Mouse (Mus musculus) heart, adult 8-10 months (tissue): ENCODE results near the gene Lrrc51. TPM values are rescaled to one million over a fixed set of nuclear protein-coding genes. Genes with fewer than 3 reads are reported as not detected.
"Not testable (repeated sequence)": the region's sequence is repeated elsewhere in the genome, so short reads cannot be mapped to it uniquely, and the experiment has no call there.

ENCODE experiments used
- DNase-seq: peaks from one replicate; pipeline ENCODE4 v3.0.0; 2022; ENCODE audit warnings: low spot score
- total RNA-seq, 4 experiments: library from RNA; stranded (reverse); gene quantifications; 2 replicates each; pipeline ENCODE4 v1.2.4; 2022

The Lrrc51 gene
- total RNA-seq, 4 experiments from 2014 or later = 4.3 to 6.2 (median 5.4) TPM

- no peak for DNase-seq
Measured at GRCm38 (mm10) chr7:101938348-101938747, 4.7 kb upstream of the Lrrc51 start.

- no peak for DNase-seq
Measured at GRCm38 (mm10) chr7:101937569-101937968, 3.9 kb upstream of the Lrrc51 start.

- no peak for DNase-seq
Measured at GRCm38 (mm10) chr7:101936996-101937395, 3.3 kb upstream of the Lrrc51 start.

- no peak for DNase-seq
Measured at GRCm38 (mm10) chr7:101935957-101936356, 2.3 kb upstream of the Lrrc51 start.

GRCm38 (mm10) chr7:101933300-101933699 lies 395 bp downstream of the Lrrc51 start:
- no peak for DNase-seq

- DNase-seq = no peak
Measured at GRCm38 (mm10) chr7:101932551-101932950, 1.1 kb downstream of the Lrrc51 start.

- no peak for DNase-seq
Measured at GRCm38 (mm10) chr7:101928093-101928492, 5.6 kb downstream of the Lrrc51 start.

GRCm38 (mm10) chr7:101925892-101926291 lies 7.8 kb downstream of the Lrrc51 start:
- not testable (repeated sequence) for DNase-seq

- DNase-seq = peak; percentile 47
Measured at GRCm38 (mm10) chr7:101918071-101918470, 15.6 kb downstream of the Lrrc51 start.

GRCm38 (mm10) chr7:101911982-101912381 lies 21.7 kb downstream of the Lrrc51 start:
- DNase-seq = no peak

- no peak for DNase-seq
Measured at GRCm38 (mm10) chr7:101910138-101910537, 23.6 kb downstream of the Lrrc51 start.

GRCm38 (mm10) chr7:101908367-101908766 lies 25.3 kb downstream of the Lrrc51 start:
- peak; percentile 47 for DNase-seq

GRCm38 (mm10) chr7:101906696-101907095 lies 27.0 kb downstream of the Lrrc51 start:
- no peak for DNase-seq

- no peak for DNase-seq
Measured at GRCm38 (mm10) chr7:101906287-101906681, 27.4 kb downstream of the Lrrc51 start, which contains the start of gene Tomt. Tomt (minus strand) TSS chr7:101906359.

- peak; percentile 100 for DNase-seq
Measured at GRCm38 (mm10) chr7:101905561-101906286, 28.0 kb downstream of the Lrrc51 start, which contains the start of gene Lamtor1. Lamtor1 (plus strand) TSS chr7:101905904.

- DNase-seq = no peak
Measured at GRCm38 (mm10) chr7:101902846-101903245, 30.8 kb downstream of the Lrrc51 start.

GRCm38 (mm10) chr7:101901969-101902368 lies 31.7 kb downstream of the Lrrc51 start:
- DNase-seq = no peak

- no peak for DNase-seq
Measured at GRCm38 (mm10) chr7:101900331-101901097, 33.2 kb downstream of the Lrrc51 start.

- DNase-seq = peak; percentile 98
Measured at GRCm38 (mm10) chr7:101896104-101897066, 37.3 kb downstream of the Lrrc51 start.

GRCm38 (mm10) chr7:101895695-101896094 lies 38.0 kb downstream of the Lrrc51 start:
- no peak for DNase-seq

GRCm38 (mm10) chr7:101888460-101888859 lies 45.2 kb downstream of the Lrrc51 start:
- no peak for DNase-seq

GRCm38 (mm10) chr7:101886274-101886673 lies 47.4 kb downstream of the Lrrc51 start:
- DNase-seq = no peak
